Mouse (Mus musculus) embryo, embryonic 11.5 days (tissue): ENCODE data around the gene Glis1.
"Not testable (repeated sequence)": the region's sequence is repeated elsewhere in the genome, so short reads cannot be mapped to it uniquely, and the experiment has no call there.

ENCODE experiments used
- DNase-seq: peaks from one replicate; pipeline ENCODE4 v3.0.0-alpha.2; 2012; ENCODE audit warnings: low read depth, low spot score

The Glis1 gene

DNA sequence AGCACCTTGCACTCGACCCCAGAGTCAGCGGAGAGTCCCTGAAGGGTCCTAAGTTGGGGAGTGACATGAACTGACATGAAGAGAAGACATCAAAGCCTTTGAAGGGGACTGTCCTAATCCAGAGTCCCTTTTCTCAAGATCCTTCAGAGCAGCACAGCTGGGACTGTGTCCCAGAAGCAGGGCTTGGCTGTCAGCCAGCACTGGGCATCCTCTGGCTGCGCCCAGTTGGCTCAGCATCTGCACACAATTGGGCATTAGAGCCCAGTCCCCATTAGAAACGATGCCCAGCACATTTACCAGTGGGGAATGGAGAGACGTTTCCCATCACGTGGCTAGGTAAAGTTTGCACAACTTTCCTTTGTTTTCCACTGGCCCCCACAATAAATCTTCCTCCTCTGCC, 142.4 kb downstream of the Glis1 start:
- no peak for DNase-seq

DNA sequence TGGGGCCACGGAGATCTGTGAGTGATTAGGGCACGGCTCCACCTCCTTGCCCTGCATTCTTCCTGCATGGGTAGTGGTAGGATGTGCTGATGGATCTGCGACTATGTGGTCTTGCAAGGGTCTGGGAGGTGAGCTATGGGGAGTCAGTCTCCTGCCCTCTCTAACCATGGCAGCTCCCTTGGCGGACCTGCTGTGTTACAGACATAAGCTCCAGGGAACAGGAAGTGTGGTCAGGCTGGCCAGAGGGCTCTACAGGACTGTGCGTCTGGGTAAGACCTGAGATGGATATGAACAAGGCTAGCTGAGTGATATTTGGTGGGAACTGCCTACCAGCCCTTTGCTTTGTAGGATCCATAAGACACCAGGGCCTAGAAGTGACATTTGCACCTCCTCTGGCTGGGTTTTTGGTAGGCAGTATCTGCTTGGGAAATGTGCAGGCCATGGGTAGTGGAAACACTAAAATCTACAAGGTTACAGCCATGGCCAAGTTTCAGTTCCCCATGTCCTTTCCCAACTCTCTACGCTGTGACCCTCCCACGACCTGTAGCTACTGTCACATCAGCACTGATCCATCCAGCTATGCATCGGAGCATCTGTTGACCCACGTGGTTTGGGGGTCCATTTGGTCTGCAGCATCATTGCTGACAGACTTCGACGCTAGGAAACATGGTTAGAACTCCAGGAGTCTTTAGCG, 142.9 kb downstream of the Glis1 start:
- DNase-seq = no peak

DNA sequence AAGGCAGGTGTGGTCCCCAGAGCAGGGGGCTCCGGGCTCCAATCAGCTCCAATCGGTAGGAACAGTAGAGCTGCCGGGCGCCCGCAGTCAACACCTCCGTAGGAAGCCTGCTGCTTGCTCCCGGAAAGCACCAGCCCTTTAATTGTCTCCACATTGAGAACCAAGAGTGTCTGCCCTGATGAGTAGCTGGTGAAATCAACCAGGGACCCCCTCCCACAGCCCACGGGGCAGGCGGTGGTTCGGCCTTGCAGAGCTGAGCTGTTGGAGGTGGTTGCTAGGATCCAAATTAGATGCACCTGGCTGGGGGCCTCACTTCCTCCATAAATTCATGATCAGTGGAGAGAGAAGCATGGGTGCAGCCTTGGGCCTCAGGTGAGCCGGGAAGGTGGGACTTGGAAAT, 146.5 kb downstream of the Glis1 start:
- DNase-seq = no peak

DNA sequence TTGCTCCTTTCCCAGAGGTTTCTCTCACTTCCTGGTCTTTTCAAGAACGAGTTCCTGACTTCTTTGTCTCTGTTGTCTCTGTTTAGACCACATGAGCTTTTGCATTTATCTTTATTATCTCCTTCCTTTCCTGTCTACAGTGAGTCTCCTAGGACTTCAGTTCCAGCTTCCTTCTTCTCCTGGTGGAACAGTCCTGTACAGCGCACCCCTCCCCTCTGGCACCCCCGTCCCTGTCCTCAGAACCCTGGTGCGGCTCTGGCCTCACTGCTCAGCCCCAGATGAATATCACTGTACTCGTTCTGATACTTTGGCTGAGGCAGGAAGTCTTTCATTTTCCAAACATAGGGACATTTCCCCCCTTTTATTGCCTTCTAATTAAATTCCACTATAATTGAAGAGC, 152.0 kb downstream of the Glis1 start:
- DNase-seq = no peak

GRCm38 (mm10) chr4:107588637-107589036, 154.2 kb downstream of the Glis1 start:
- no peak for DNase-seq

GRCm38 (mm10) chr4:107589046-107589445, 154.7 kb downstream of the Glis1 start:
- DNase-seq = no peak

GRCm38 (mm10) chr4:107590805-107591534, 156.6 kb downstream of the Glis1 start:
- no peak for DNase-seq

DNA sequence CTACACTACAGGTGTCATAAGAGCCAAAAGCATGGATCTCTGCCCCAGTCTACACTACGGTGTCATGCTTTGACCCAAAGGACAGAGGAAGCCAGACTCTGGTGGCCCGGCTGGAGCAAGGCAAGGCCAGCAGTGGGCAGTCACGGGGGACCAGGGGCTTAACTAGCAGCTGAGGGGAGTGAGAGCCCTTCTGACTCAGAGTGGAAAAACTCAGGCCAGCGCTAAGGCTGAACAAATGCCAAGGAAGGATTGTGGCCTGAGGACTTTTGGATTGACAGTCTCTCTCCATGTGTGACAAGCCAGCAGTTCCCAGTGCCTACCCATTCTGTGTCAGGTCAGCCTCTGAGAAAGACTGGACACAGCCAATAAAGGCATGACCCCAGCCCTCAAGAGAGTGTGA, 159.0 kb downstream of the Glis1 start:
- no peak for DNase-seq

GRCm38 (mm10) chr4:107597226-107597897, 163.0 kb downstream of the Glis1 start:
- no peak for DNase-seq

DNA sequence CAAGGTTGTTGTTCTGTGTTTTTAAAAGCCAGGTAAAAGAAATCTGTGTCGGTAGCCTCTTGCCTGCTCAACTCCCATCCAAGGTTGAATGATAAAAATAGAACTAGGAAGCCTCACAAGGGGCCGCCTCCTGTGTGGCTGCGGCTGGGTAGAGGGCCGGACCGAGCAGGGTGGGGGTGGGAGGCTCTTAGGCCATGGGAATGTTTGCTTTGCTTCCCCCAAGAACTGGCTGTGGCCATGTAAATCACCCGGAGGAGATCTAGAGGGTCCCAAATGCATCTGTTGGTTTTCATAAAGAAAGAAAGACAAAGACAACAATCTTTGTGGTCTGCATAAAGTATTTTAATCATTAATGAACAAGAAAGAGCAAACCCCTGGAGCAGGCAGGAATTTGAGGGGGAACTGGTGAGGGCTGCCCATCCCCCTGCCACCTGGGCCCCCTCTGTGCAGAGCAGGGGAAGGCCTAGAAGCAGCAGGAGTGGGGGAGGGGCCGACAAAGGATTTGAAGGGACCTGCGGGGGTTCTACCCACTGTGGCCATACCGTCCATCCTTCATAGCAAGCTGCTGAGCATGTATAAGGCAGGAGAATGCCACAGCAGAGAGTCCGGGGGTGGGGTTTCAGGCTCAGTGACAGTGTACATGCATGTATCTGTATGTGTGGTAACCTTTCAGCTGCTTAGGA, 163.6 kb downstream of the Glis1 start:
- peak; percentile 37 for DNase-seq

- DNase-seq = not testable (repeated sequence)
Measured at GRCm38 (mm10) chr4:107598581-107598958, 164.2 kb downstream of the Glis1 start.

GRCm38 (mm10) chr4:107602284-107602683, 167.9 kb downstream of the Glis1 start:
- no peak for DNase-seq

- DNase-seq = no peak
Measured at GRCm38 (mm10) chr4:107602787-107603186, 168.4 kb downstream of the Glis1 start.

GRCm38 (mm10) chr4:107603208-107603607, 168.8 kb downstream of the Glis1 start:
- DNase-seq = no peak

- no peak for DNase-seq
Measured at GRCm38 (mm10) chr4:107605964-107606602, 171.7 kb downstream of the Glis1 start.

DNA sequence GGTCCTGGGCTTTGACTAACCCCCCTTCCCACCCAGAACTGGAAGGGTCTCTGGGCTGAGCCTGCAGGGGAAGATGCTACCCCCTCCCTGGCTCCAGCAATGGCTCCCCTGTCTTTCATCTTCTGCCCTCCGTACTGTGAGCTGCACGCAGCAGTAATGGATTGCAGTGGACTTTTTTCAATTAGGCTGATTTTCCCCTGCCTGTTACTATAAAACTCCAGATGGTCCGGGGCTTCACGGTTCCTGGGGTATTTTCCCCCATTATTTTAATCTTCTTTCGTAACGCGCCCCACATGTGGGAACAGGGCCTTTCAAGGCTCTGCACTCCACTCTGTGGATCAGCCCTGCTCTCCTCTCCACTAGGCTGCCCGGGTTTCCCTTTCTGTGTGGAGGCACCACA, 175.4 kb downstream of the Glis1 start:
- DNase-seq = no peak

GRCm38 (mm10) chr4:107611888-107612650, 177.7 kb downstream of the Glis1 start:
- no peak for DNase-seq

- DNase-seq = no peak
Measured at GRCm38 (mm10) chr4:107617596-107618230, 183.3 kb downstream of the Glis1 start.

DNA sequence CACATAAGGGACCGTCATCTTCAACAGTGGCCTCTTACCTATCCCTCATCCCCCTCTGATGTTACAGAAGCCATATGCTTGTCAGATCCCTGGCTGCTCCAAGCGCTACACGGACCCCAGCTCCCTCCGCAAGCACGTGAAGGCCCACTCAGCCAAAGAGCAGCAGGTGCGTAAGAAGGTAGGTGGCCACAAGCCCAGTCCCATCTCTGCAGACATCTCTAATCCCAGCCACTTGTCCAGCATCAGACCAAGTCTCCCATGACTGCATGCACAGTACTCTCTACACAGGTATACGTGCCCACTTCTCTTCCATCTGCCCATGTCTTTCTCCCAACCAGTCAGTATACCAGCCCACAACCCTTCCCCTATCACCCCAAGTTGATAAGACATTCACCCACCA, 185.1 kb downstream of the Glis1 start:
- DNase-seq = no peak

GRCm38 (mm10) chr4:107621366-107621765, 187.0 kb downstream of the Glis1 start:
- no peak for DNase-seq
